Mouse (Mus musculus): ENCODE data around the gene Tbx15.

DNA sequence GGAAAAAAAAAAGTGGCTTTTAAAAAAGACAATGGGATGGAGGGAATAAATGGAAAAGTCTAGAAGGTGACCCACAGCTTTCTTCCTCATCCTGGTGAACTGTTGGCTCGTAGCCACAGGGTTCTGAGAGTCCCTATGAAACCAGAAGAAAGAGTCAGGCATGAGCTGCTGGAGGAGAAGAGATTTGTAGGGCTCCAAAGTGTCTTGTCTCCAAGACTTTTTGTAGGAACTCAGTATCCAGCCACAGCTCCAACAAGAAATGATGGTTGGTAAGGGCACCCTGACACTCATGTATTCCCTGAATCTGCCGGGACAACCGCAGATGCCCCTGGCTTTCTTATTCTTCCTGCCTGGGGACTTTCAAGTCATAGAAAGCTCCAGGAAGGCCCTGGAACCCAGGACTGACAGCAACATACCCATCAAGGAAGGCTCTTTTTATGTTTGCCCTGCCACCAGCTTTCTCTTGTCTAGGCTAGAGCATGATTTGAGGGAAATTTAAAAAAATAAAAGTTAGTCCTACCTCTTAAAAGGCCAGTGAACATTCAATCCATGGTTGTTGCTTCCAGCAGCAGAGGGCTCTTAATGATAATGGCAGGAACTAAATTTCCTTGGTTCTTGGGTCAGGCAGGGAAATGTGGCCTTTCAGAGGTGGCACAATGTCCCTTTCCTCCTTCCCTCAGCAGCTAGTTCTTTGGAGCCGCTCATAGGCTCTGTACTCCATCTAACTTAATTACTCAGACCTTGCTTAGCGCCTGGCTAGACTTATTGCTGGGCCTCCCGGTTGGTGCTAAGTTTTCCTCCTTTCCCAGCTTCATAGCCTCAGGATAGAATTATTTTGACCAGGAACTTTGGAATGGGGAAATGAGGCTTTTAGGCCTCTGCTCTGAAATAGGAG lies 11.3 kb downstream of the Tbx15 start:
- TF ChIP-seq HCFC1 (IDR thresholded peaks at IDR 0.05; ENCODE audit: borderline replicate concordance, insufficient read depth, low read length) (no peak), MAFK (IDR thresholded peaks at IDR 0.05; ENCODE audit: insufficient read depth, low read depth, low read length) (no peak)
